Mouse (Mus musculus) cerebellum, postnatal 4 days (tissue): ENCODE measurements around the gene Tbca.

Experiments used
- DNase-seq, 2 experiments: peaks; one replicate each; pipeline ENCODE4 v3.0.0; 2022; ENCODE audit warnings: low spot score in 2 of 2, mixed read lengths in 1 of 2

Gene Tbca

DNA sequence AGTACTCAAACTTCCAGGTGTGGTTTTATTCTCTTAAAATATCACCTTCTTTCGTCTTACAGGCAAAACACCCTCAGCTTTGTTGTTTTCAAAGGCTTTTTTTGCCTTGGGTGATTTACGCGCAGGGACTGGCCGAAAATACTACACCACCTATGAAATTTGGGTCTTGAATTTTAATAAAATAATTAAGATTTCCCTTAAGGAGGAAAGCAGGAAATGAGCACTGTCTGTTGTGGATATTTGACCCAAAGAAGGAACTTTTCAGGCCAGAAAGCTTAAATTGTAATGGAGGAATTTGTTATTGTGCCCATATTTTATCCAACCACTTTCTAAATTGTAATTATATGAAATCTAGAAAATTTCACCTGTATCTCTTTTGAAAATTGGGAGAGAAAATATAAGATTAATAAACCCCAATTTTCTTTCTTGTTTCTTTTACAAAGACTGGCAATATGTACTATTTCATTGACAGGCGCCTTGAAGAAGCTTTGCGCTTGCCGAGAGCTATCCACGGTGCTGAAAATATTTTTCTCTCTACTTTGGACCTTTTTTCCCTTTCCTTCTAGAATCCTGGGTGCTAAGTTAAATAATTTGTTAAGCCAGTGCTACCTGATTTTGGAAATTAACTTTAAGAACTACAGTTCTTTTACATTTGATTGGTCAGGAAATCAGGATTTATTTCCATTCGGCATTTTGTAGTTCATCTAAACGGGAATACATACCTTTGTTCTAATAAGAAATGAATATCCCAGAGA, 89.5 kb downstream of the Tbca start:
- no peak for DNase-seq

DNA sequence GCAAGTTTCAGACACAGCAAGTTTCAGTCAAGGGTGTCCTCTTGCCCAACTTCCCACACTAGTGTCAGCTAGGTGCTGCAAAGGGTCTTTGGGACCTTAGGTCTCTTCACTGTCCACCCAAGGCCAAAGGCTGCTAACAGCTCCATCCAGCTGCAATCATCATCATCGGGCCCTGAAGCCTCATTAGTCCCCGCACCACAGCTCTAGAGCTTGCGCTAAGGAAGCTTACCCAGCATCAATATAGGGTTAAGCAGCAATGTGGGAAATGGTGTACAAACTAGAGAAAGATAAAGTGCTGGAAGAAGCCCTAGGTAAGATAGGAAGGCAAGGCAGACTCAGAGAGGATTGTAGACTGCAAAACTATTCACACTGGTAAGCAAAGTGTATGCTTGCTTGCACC, 92.5 kb downstream of the Tbca start:
- DNase-seq, result no peak

GRCm38 (mm10) chr13:94882221-94882620, 93.5 kb downstream of the Tbca start:
- DNase-seq, result no peak

DNA sequence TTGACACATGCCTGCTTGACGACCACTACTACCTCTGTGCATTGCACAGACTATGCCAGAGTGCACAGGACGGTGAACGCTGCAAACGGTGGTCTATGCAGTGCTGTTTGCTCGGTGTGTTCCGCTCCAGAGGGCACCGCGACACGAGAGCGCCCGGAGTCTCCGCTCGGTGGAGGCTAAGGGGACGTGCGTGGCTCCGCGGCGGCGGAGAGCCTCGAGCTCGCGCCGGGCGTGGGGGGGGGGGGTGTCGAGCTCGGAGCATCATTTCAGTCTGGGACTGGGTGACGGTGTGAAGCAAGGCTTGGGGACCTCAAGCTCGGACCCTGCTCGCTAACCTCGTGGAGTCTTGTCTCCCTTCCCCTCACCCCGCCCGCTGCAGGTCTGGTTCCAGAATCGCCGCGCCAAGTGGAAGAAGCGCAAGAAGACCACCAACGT, 94.0 kb downstream of the Tbca start:
- DNase-seq, result no peak

- peak in 1 of 2 experiments; percentile 74 for DNase-seq
Measured at GRCm38 (mm10) chr13:94883163-94883965, 94.7 kb downstream of the Tbca start.

DNA sequence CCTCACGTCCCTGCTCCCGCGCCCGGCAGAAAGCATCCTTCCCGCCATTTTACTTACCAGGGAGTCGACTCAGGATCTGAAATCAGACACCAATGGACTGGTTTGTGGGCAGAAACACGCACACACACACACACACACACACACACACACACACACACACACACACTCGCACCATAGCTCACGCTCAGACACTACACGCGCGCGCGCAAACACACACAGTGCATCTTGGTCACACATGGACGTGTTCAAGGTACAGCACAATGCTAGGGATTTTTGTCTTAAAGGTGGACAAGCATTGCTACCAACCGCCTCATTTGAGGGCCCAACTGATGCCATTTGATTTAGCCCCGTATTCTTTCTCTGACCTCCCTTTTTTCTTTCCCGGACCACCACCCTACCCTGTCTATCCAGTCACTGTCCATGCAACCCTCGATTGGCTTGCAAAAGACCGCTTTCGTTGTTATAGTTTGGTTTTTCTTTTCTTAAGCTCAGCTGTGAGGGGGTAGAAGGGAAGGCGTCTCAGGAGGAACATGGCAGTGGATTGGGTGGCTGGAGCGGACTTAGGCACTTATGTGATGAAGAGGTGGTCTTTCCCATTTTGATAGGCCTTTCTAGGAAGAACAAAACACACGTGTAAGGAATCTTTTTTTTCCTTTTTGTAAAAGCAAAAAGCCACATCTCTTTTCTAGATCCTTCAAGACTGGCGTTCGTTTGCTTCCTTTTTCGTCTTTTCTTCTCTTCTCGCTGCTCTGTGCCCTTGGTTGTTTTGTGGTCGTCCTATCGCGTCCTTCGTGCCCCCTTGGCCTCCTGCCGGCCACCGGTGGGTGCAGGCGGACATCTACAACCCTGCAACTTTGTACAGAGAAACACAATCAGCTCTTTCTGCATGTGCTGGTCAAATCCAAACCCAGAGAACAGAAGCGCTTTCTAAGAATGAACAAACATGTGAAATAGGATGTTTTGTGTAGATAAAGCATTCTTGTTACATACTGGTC, 95.6 kb downstream of the Tbca start:
- no peak for DNase-seq

- DNase-seq, result no peak
Measured at GRCm38 (mm10) chr13:94885291-94886235, 96.9 kb downstream of the Tbca start.
